Mouse (Mus musculus): ENCODE results near the gene Cdk17.

The Cdk17 gene

DNA sequence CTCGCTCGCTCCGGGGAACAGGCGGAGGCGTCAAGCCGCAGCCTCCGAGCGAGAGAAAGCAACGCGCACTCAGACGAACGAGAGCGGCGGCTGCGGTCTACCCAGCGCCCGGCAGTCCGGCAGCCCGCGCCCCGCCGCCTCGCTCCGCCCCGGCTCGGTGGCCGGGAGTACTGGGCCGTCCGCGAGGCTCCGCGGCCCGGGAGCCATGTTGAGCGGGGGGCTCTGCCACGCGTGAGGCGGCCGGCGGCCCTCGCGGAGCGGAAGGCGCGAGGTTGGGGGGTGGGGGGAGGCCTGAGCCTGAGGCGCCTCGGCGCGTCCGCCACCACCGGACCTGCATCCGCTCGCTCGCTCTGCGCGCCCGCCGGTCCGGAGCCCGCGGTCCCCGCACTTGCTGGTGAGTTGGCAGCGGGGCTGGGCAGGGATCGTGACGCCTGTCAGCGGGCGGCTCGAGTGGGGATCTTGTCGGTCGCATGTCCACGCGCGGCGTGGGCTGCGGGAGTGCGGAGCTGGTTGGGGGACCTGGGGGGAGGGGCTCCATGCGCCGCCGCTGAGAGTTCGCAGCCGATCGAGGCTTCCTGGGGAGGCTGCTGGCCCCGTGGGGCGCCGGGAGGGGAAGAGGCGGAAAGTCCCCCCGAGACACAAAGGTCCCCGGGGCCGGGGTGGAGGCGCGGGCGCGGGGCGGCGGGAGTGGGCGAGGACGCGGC is at the start of gene Cdk17:
TSS of gene Cdk17 (plus strand) at position 69 of the 704 bp plus-strand sequence.
- peak; percentile 72 for DNase-seq

DNA sequence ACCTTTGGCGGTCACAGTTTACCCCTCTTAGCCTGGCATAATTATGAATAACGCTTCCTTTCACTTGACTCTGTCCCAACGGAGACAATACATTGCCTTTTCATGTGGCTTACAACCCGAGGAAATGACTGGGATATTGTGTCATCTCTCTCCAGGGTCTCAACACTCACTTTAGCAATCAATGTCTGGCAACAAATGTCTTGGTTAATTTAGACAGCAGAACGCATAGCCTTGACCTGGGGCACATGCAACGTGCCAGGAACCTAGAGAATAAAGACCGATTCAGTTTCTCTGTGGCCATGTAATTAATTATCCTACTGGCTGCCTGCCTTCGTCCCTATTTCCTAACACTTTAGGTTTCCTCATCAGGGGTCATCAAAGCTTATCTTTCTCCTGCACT is 49.3 kb upstream of the Cdk17 start:
- DNase-seq, result no peak

DNA sequence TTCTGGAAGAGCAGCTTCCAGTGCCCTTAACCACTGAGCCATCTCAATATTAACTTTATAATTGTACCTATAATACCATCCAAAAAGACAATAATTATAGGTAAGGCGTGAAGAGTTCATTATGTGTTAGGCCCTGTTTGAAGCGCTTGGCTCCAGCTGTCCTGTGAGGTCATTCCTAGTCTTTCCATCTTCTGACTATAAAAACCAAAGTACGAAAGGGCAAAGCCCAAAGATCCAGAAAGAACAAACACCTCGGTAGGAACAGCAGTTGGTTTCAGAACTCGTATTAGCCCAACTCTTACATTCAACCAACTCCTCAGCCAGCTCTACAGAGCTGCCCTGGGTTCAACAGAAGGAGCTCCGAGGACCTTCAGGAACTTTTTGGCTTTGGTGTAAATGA is 48.7 kb upstream of the Cdk17 start:
- no peak for DNase-seq

DNA sequence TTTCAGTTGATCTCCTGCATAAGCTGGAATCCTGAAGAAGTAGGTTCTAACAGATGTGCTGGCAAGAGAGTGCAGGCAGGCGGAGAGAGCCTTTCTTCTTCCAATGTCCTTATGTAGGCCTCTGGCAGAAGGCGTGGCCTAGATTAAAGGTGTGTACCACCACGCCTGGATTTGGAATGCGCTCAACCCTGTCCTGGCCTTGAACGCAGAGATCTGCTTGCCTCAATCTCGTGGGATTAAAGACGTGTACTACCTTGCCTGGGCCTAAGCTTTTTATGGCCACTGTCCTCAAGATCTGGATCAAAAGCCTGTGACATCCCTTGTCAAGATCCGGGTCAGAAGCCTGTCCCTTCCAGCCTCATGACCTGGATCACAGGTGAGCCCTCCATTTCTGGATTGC is 46.7 kb upstream of the Cdk17 start:
- DNase-seq, result no peak

DNA sequence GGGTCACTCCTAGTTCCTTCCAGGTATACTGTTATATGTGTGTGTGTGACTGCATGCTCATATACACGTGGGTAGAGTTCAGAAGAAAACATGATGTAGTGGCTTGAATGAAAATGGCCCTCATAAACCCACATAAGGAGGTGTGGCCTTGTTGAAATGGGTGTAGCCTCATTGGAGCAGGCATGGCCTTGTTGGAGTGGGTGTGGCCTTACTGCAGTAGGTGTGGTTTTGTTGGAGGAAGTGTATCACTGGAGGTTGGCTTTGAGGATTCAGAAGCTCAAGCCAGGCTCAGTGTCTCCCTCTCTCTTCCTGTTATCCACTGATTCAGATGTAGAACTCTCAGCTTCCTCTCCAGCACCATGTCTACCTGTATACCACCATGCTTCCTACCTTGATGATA is 45.9 kb upstream of the Cdk17 start:
- DNase-seq, result no peak

DNA sequence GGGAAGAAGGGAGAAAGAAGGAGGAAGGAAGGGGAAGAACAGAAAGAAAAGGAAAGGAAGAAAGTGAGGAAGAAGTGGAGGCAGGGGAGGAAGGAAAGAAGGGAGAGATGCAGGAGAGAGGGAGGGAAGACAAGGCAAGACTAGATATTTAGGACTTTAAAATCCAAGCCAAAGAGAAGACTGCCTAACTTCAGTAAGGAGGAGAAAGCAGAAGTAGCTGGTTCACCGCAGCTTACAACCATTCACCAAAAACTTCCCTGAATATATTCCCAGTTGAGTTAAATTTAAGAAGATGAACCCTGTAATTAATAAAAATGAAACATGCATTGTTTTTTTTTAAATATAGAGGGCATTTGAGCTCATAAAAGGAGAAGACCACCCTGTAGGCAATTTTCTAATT is 44.9 kb upstream of the Cdk17 start:
- no peak for DNase-seq

DNA sequence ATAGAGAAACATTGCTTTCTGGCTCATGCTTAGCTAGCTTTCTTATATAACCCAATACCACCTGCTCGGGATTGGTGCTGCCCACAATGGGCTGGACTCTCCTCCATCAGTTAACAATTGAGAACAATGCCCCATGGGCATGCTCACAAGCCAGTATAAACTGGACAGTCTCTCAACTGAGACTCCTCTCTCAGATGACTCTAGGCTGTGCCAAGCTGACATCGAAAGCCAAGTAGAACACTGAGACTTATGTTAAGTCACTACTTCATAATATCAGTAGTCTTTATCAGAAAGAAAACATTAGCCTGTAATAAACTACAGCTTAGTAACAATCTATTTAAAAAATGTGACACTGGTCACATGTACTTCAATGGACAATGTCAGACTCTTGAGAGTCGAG is 44.0 kb upstream of the Cdk17 start:
- no peak for DNase-seq

DNA sequence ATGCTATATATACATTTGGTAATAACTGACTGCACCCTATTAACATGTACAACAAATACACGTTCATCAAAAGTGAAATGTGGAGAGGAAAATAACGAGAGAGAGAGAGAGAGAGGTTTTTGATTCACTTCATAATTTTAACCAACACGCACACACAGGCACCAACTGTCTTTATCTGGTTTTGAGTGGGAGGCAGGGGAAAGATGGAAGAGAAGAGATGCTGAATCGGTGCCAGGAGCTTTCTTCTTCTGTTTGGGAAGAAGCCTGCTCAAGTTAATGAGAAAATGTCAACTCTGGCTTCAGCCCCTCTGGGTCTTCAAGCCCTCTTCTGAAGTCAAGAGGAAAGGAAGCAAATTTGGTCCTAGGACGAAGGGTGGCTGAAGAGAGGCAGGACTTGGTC is 40.9 kb upstream of the Cdk17 start:
- no peak for DNase-seq

DNA sequence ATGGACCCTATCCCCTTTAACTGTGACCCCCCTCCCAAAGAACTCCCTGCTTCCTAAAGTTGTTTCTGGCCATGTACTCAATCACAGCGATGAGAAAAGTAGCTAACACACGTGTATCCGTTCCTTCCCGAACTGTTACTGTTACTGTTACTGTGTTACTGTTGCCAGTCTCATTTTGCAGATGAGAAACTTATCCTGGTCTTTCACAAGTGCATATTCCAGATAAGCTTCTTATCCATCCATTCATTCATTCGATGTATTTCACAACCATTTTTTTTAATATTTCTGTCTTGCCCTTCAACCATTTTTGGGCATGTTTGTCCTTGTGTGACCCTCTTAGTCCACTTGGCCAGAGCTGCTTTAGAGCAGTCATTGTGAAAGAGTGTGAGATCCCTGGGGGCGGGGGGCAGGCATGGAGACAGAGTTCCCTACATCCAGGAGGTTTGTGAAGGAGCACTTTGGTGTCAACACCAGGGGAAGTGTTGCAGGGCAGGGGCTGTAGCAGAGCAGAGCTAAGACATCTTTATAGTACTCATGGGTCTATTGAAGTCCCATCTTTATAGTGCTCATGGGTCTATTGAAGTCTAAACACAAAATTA is 39.3 kb upstream of the Cdk17 start:
- no peak for DNase-seq

DNA sequence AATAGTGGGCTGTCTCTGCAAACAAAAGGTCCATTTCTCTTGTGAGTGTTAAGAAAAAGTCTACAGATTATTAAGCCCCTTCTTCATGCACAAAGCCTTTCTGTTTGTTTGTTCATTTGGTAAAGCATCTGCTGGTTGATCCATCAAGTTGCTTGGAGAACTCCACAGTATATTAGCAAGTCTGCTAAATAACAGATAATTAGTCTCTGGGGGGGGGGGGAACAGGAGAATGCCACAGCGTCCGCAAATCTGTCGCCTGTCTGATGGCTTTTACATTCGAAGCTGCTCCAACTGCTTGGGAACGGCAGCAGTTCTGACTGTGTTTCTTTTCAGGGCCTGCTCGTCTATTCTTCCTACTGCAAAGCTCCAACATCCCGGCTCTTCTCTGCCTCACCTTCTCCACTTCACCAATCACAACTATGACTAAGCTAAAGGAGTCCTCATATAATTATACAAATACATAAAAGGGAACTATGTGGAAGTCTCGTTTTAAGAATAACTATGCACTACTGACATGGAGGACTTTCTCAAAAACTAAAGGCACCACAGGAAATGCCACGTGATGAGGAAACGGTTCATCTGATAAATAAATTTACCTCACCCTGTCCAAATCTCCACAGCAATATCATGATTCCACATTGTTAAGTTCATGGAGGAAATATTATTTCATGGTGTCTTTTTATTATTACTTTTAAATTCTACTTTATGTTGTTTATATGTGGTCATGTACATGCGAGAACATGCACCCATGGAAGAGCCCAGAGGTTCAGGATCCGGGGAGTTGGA is 38.1 kb upstream of the Cdk17 start:
- DNase-seq, result no peak

DNA sequence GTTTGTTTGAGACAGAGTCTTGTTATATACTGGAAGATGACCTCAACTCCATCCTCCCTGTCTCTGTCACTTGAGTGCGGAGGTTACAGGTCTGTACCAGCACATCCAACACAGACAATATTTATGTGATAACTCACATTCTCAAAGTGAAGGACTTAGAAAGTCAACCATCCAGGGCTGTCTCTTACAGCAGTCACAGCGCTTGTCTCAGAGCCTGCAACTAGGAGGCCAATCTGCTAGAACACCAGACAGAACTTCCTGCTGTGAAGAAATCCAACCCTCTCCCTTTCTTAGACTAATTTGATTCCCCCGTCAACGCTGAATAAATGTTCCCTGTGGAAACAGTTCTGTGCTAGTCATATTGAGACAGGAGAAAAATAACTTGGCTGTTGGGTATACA is 37.4 kb upstream of the Cdk17 start:
- DNase-seq, result no peak

DNA sequence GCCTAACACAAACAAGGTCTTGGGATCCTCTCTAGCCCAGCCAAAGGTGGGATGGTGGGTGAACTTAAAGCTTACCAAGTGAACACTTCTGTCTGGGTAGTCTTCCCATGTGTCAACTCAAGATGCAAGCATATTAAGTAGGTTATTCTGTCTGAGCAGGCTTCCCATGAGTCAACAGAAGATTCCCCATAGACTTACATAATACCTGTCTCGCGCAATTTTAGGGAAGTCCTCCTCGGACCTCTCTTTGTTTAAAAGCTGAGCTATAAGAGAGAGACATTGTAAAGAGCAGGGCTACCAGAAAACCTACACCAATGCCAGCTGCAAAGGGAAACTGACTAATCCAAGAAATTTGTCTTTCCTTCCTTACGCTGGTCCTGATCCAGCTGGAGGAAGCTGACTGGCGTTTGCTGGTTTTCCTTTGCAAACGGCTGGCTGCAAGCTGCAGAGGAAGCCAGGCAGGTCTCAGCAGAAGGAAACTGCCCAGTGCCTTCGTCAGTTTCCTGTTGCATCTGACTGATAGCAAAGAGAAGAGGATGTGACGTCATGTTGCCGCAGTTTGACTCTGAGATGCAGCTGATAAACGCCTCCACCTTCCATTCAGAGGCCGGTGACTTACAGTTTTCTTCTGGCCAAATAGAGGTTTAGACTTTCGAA is 36.6 kb upstream of the Cdk17 start:
- no peak for DNase-seq

DNA sequence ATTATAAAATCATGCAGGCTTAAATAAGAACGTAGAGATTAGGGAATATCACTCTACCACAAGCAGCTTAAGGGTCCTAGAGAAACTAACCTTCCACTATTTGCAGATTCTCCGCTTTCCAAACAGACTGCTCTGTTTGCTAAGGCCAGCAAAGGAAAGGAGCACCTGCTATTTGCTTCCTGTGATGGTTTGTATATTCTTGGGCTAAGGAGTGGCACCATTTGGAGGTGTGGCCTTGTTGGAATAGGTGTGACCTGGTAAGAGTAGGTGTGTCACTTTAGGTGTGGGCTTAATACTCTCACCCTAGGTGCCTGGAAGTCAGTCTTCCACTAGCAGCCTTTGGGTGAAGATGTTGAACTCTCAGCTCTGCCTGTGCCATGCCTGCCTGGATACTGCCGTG is 34.6 kb upstream of the Cdk17 start:
- DNase-seq, result no peak

DNA sequence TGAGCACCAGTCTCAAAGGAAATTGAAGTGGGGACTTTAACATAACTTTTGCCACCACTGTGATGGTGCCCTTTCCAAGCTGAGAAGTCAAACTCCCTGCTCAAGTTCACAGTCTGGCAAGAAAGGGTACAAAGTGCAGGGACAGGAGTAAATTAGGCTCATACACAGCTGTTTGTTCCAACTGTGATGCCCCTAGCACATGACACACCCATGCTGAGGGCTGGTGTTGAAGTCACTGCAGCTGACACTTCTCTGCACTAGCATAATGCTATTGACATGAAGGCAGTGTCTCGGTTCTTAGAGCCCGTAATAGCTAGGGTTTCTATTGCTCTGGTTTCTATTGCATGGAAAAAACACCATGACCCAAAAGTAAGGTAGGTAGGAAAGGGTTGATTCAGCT is 32.1 kb upstream of the Cdk17 start:
- no peak for DNase-seq

DNA sequence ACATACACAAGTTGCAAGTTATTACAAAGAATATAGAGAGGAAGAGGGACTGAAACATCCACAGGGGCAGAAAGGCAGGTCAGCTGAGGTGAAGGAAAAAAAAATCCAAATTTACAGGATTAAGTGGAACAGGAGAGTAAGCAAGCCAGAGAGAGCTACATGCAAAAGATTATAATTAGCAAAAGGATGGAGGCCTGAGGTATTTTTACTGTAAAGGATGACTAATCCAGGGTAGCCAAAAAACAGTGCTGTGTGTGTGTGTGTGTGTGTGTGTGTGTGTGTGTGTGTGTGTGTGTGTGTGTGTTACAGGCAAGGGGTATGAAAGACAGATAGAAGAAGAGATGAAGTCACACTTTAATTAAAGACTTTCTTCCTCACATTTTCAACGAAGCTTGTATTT is 31.3 kb upstream of the Cdk17 start:
- DNase-seq, result no peak

DNA sequence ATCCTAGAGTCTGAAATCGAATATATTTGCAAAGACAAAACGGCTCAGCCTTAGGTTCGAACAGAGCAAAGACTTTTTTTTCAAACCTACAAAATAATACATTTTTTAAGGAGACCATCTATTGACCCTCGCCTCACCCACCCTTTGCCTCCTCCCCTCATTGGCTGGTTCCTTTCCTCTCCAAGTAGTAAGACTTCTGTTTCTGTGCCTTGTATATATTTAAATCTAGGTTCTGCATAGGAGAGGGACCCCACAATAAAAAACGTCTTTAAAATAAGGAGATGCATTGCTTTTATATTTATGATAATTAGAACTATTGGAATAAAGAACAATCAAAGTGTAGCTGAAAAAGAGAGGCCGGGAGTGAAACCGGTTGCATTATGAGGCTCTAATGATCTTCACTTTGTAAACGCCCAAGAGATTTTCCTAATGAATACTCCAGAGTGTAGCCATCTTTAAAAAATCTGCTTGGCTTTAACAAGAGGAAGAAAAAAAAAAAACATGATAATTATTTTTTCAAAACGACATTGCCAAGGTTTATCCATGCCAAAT is 30.7 kb upstream of the Cdk17 start:
- DNase-seq, result no peak

DNA sequence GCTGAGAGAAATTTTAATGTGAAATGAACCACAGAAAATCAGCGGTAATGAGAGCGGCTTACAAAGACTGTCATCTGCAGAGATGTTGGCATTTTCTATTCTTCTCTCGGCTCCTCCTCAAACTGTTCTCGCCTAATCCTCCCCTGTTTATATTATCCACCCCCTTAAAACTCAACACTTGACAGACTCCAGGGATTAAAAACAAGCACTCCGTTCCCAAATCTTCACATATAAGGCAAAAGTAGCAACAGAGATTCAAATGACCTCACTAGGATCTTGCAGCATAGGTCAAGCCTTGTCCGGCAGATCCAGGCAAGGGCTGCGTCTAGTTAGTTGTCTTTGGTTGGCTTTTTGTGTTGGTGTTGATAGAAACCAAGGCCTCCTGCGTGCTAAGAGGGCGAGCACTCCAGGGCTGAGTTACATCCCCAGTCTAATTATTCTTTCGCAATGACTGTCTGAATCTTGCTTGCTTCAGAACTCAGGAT is 30.2 kb upstream of the Cdk17 start:
- DNase-seq, result no peak

DNA sequence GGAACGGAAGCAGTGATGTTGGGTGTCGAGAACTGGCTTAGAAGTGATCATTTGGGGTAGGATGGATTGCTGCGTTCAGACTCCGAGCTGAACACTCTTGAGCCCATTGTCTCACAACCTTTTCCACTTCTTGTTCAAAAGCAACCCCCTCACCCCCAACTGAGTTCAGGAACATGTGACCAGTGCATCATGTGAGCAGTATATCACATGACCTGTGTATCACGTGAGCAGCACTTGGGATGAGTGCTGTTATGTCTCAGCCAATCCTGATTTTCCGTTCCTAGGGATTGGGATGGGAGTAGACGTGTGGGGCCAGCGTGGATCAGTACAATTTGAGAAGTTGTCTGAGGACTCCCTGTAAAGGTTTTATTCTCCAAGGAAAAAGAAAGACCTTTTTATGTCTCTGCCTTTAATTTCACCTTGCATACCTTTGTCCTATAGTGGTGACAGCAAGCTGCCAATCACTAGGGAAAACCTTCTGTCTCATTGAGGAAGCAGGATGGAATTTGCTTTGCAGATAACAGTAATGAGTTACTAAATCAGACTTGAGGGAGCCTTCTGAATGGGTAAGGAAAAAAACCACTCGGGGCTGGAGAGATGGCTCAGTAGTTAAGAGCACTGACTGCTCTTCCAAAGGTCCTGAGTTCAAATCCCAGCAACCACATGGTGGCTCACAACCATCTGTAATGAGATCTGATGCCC is 28.7 kb upstream of the Cdk17 start:
- no peak for DNase-seq

DNA sequence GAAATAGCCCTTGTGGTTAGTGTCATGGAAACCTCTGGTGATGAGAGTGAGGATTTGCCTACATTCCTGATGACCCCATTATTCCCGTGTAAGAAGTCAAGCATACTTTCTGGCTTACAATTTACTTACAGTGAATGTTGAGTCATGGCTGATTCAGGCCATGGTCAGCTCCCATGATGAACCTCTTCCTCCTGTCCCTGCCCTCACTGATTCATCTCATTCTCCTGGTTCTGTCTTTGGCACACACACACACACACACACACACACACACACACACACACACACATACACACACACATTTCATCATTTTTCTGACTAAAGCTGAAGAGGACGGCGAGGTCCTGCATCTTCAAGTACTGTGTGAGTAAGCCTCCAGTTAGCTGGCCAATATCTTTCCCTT is 21.9 kb upstream of the Cdk17 start:
- no peak for DNase-seq

DNA sequence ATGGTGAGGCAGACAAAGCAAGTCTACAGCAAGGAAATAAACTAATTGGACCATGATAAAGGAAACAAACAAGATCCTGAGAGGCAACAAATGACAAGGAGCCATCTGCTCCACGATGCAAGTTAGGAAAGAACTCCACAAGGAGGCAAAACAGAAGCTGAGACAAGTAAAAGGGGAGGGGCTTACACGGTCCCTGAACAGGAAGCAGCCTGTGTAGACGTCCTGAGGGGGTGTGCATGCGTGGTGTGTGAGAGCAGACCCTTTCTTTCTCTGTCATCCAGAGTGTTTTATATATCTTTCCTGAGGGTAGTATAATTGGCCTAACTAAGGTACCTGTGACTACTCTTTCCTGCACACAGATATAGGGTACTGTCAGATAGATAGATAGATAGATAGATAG is 19.9 kb upstream of the Cdk17 start:
- DNase-seq, result no peak

DNA sequence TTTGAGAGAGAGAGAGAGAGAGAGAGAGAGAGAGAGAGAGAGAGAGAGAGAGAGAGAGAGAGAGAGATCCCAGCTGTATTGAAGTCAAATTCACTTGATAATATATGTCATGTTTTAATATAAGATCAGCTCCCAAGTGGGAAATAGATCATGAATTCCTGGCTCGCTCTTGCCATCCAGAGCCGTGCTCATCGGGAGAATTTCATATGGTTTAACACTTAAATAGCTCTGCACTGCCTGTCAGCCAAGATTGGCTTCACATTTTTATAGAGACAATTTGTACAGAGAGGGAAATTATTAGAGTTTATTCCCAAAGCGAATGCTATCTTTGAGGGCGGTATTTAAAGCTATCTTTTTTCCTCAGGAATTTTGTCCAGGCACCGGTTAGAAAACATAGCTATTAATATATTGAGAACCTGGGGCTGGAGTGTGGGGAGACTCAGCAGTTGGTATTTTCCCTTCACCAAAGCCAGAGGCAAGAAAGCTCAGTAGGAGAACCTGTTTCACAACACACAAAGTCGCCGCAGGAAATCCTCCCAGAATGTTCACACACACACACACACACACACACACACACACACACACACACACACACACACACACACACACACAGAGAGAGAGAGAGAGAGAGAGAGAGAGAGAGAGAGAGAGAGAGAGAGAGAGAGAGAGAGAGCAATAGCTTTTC is 17.9 kb upstream of the Cdk17 start:
- no peak for DNase-seq

Data from cerebellum, adult 8-10 months (tissue).